11 mouse cellular contexts compared by ENCODE assay signal in the genomic region with DNA sequence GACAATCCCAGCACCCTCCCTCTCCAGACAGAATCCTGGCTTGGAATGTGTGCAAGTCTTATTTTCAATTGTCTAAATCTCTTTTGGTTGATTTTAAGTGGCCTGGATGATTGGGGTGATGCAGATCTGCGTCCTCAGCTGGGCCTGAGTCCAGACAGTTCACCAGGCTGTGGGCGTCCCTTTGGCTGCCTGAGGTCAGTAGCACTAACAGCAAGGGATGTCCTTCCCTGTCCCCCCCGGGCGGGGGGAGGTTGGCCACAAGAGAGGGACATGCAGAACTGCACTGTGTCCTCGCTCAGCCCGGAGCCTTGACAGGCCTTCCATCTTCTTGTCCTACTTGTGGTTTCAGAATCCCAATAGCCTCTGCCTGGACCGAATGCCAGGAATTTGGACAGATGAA. TPM values are rescaled to one million over a fixed set of nuclear protein-coding genes. Genes with fewer than 3 reads are reported as not detected.
DNase-seq lines count a peak whose midpoint lies in the region; ATAC-seq and TF ChIP-seq lines count a peak whose summit lies in the region.
"Had no signal": no experiment of that assay in that cellular context is flagged by ENCODE, and none has a peak within 500 bp of the region (broad histone marks: within the 10 kb centered on the region; RNA-seq: fewer than 3 reads in every experiment).

No protein-coding gene starts in this region.

- no peak for TF ChIP-seq POLR2A in small intestine, adult 2 months (IDR thresholded peaks at IDR 0.05; ENCODE audit: low read depth, low read length)

- no peaks in the 10 kb centered on the region for H3K36me3 ChIP-seq in midbrain, embryonic 12.5 days
- H3K36me3 ChIP-seq in midbrain, embryonic 13.5 days, result no peaks in the 10 kb centered on the region
- H3K36me3 ChIP-seq in small intestine, adult 2 months (ENCODE audit: control insufficient read depth, insufficient read depth, low read length), result no peaks in the 10 kb centered on the region
- H3K36me3 ChIP-seq: limb, embryonic 13.5 days had no signal

- peaks cover 17% of the 10 kb centered on the region for H3K4me1 ChIP-seq in midbrain, embryonic 12.5 days
- peaks cover 16% of the 10 kb centered on the region for H3K4me1 ChIP-seq in midbrain, embryonic 13.5 days (replicated peaks)
- peaks cover 22% of the 10 kb centered on the region for H3K4me1 ChIP-seq in small intestine, adult 2 months (ENCODE audit: control insufficient read depth, insufficient read depth, insufficient read length, low read length)
- H3K4me1 ChIP-seq: limb, embryonic 13.5 days had no signal

- no peak overlapping the region for H3K4me3 ChIP-seq in midbrain, embryonic 12.5 days
- H3K4me3 ChIP-seq in midbrain, embryonic 13.5 days (replicated peaks), result no peak overlapping the region
- no peak overlapping the region for H3K4me3 ChIP-seq in small intestine, adult 2 months (ENCODE audit: low read depth, low read length)
- H3K4me3 ChIP-seq: limb, embryonic 13.5 days had no signal

- ATAC-seq in midbrain, embryonic 12.5 days (ENCODE audit: low FRiP score, low read depth), result 0 out of 2 replicates have a peak, but pooled peaks have one; percentile 21
- ATAC-seq in midbrain, embryonic 13.5 days, result no peak
- ATAC-seq: inflammation-experienced regulatory T-cells, adult 6 months had no signal

- H3K9me3 ChIP-seq in midbrain, embryonic 12.5 days, result no peaks in the 10 kb centered on the region
- no peaks in the 10 kb centered on the region for H3K9me3 ChIP-seq in midbrain, embryonic 13.5 days
- H3K9me3 ChIP-seq: limb, embryonic 13.5 days had no signal

- H3K27ac ChIP-seq in midbrain, embryonic 12.5 days (replicated peaks), result no peak overlapping the region
- H3K27ac ChIP-seq in midbrain, embryonic 13.5 days, result no peak overlapping the region
- peak overlapping the region; percentile 76 for H3K27ac ChIP-seq in small intestine, adult 2 months (ENCODE audit: insufficient read depth, low read depth, low read length)
- H3K27ac ChIP-seq: limb, embryonic 13.5 days had no signal

- no peak overlapping the region for H3K9ac ChIP-seq in midbrain, embryonic 12.5 days (replicated peaks)
- no peak overlapping the region for H3K9ac ChIP-seq in midbrain, embryonic 13.5 days (replicated peaks)
- H3K9ac ChIP-seq: limb, embryonic 13.5 days had no signal

- peak; percentile 9 to 12 for DNase-seq in cerebellum, adult 18-20 months
- no peak for DNase-seq in cerebellum, adult 11 months
- peak; percentile 68 to 90 for DNase-seq in kidney, postnatal 25 days
- DNase-seq in right cerebral cortex, adult 2 months (ENCODE audit: low spot score in 2 of 2), result no peak
- no peak for DNase-seq in right cerebral cortex, postnatal 14 days
- DNase-seq: spleen, adult 18-20 months had no signal

- TF ChIP-seq CTCF in small intestine, adult 2 months (IDR thresholded peaks at IDR 0.05; ENCODE audit: extremely low read depth, insufficient read length, insufficient replicate concordance, low read depth, low read length), result no peak

- WGBS in midbrain, embryonic 12.5 days, result 45% methylated on average over 7 of the region's 7 CpGs
- 56% methylated on average over 7 of the region's 7 CpGs for WGBS in midbrain, embryonic 13.5 days
- WGBS in small intestine, adult 2 months, result 77% methylated on average over 7 of the region's 7 CpGs

- H3K27me3 ChIP-seq in midbrain, embryonic 12.5 days, result no peaks in the 10 kb centered on the region
- H3K27me3 ChIP-seq in midbrain, embryonic 13.5 days, result no peaks in the 10 kb centered on the region
- H3K27me3 ChIP-seq in small intestine, adult 2 months (ENCODE audit: control insufficient read depth, insufficient read depth, low read length), result no peaks in the 10 kb centered on the region
- H3K27me3 ChIP-seq: limb, embryonic 13.5 days had no signal

- no peak overlapping the region for H3K4me2 ChIP-seq in midbrain, embryonic 12.5 days (replicated peaks)
- H3K4me2 ChIP-seq in midbrain, embryonic 13.5 days (replicated peaks), result no peak overlapping the region
- H3K4me2 ChIP-seq: limb, embryonic 13.5 days had no signal

RNA-seq across cellular contexts. Expression of a gene that starts 52.1 kb away (rescaled TPM):
- 11.3 and 11.4 TPM in 2 replicates for polyA plus RNA-seq in midbrain, embryonic 12.5 days (2016; fragmentation: Nextera tagmentation; extraction: Ambion mirVana)
- 7.7 and 9.0 TPM in 2 replicates for polyA plus RNA-seq in midbrain, embryonic 13.5 days (2015; fragmentation: Nextera tagmentation; extraction: Ambion mirVana)
- 6.1 and 15.2 TPM in 2 replicates for polyA plus RNA-seq in small intestine, adult 2 months (2012; rRNA removed)

Comparison
In these comparisons a context has a peak if more than half of its experiments do, and no peak if none do; other contexts are left out.
1. DNase-seq: peak in cerebellum, adult 18-20 months (2 of 2) and kidney, postnatal 25 days (2 of 2); none in cerebellum, adult 11 months (single experiment), right cerebral cortex, adult 2 months (0 of 2) and right cerebral cortex, postnatal 14 days (single experiment).